Mouse (Mus musculus) cerebellum, adult (tissue): ENCODE measurements around the gene Ctsw.
"Not testable (repeated sequence)": the region's sequence is repeated elsewhere in the genome, so short reads cannot be mapped to it uniquely, and the experiment has no call there.

Experiments
- ATAC-seq: cut with Nextera tagmentation; 2 replicates; pipeline ENCODE4 v1.9.2; 2017; ENCODE audit warnings: mild to moderate bottlenecking, moderate library complexity, mixed read lengths; ENCODE audit not compliant: insufficient number of reproducible peaks, low FRiP score, low TSS enrichment

Ctsw gene

DNA sequence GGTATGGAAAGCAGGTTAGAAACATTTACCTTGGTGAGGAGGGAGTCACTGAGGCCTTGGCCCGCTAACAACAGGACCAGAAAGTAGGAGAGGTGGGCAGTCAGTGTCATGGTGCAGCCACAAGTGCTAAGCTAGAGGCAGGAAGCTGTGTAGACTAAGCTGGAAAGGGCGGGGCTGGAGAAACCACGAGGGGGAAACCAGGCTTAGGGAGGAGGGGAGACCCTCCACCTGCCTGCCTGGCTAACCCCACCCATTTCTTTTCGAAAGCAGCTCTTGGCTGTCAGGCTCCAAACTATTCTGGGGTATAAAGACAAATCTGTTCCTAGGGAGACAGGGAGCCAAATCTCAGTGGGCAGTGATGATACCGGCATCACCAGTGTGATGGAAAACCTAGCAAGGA is at the start of gene Ctsw:
TSS of gene Ctsw (minus strand) at position 134 of the 400 bp plus-strand sequence.
- no peak for ATAC-seq

- no peak for ATAC-seq
Observed at GRCm38 (mm10) chr19:5516906-5517505, 48.7 kb upstream of the Ctsw start.

GRCm38 (mm10) chr19:5515840-5516777 is 47.8 kb upstream of the Ctsw start:
- ATAC-seq: no peak

DNA sequence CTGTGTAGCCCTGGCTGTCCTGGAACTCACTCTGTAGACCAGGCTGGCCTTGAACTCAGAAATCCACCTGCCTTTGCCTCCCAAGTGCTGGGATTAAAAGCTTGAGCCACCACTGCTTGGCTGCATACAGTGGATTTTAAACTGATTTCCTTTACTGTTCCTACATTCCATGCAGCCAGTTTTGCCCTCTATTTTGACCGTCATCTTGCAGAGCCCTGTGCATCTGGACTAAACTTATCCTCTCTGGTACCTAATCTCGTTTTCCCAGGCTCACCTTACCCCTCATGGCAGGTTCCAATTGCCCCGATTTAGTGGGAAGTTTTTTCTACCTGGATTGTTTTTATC is 44.7 kb upstream of the Ctsw start:
- ATAC-seq: no peak

DNA sequence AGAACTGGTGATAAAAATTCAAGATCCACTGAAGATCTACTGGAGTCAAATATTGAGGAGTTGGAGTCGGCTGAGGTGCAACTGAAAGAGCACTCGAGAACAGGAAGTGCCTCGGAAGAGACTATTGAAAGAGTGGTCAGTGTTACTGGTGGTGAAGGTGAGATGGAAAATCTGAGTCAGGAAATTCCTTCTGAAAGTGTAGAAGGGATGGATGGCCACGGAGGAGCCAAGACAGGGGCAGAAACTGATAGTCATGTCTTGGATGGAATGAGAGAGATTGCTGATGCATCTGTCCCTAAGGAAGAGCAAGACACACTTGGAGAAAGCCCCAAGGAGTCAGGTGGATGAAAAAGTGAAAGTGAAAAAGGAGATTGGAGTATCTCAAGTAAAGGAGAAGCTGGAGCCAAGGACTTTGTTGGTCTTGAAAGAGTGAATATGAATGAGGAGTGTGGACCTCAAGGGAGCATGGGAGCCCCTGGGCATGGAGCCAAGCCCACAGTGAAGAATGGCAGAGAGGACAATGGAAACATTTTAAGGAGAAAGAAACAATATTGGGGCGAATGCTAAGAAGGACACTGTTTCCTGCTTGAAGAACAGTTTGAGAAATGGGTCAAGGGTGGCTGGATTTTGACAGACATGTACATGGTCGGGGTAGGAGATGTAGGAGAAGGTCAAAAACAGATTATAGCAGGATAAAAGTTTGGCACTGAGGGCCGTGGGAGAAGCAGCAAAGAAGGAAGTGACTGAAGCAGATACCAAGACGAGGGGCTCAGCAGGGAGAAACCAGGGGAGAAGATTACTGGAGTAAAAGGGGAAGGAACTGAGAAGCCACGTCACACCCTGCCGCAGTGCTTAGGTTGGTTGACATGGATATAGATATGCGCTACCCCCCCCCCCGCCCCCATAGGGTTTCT is 44.0 kb upstream of the Ctsw start:
- no peak for ATAC-seq

DNA sequence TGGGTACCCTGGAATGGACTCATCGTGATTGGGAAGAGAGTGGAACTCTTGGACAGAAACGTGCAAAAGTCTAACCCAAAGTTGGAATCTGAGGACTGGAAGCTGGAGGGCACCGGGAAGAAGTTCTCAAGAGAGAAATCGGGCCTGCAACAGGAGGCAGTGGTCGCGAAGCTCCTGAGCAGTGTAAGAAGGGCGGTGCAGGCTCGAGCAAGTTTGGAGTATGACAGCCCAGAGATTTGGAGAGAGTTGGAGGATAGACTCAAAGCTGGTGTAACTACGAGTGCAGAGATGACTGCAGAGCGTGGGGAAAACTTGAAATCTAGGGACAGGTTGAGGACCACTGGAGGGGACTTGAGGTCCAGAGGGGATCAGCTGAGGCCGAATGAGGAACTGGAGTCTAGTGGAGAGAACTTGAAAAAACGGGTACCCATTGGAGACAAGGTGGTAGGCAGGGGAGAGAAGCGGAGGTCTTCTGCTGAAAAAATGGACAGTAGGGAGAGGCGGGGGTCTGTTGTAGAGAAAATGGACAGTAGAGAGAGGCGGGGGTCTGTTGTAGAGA is 42.8 kb upstream of the Ctsw start:
- no peak for ATAC-seq

DNA sequence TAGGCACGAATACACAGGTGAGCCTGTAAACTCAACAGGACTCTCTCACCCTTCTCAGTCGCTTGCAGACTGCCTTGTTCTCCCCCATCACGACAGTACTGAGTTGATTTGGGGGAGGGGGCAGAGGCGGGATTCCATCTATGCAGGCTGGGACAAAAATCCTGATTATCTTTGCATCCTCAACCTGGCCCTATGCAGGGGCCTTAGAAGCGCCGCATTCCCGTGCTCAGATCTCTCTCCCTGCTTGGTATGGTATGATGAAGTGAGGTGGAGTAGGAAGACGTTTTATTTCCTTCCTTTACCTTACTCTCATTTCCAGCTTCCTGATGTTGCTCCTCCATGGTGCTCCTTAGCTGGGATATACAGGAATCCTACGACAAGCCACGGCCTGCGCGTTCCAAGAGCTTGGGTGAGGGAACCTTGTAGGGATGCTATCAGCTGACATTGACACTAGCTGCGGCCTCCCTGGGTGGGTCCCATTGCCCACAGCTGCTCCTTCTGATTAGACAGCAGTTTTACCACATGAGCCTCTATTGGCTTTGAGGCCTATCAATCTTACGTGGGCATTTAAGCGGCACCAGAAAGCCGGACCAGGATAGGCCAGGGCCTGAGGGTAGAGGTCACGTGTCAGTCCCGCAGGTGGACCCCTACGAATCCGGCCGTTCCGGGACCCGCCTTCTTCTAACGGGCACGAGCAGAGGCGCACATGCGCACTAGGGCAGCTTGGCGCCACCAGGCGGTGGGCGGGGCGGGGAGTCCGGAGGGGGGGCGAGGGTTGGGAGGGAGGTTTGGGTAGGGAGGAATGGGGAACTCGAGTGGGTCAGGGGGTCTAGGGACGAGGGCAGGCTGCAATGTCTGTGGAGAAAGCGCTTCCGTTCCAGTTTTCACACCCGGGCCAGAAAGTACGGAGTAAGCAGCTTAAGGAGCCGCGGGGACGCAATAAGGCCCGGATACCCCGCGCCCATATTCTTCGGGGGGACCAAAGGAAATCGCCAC is 42.0 kb upstream of the Ctsw start, which contains the start of gene Snx32:
TSS of gene Snx32 (minus strand) at position 508 of the 996 bp plus-strand sequence.
- peak; percentile 100 for ATAC-seq

GRCm38 (mm10) chr19:5503687-5504086 is 35.4 kb upstream of the Ctsw start, which contains the start of gene 1700020D05Rik:
1700020D05Rik (minus strand) TSS chr19:5503787.
- ATAC-seq: no peak

DNA sequence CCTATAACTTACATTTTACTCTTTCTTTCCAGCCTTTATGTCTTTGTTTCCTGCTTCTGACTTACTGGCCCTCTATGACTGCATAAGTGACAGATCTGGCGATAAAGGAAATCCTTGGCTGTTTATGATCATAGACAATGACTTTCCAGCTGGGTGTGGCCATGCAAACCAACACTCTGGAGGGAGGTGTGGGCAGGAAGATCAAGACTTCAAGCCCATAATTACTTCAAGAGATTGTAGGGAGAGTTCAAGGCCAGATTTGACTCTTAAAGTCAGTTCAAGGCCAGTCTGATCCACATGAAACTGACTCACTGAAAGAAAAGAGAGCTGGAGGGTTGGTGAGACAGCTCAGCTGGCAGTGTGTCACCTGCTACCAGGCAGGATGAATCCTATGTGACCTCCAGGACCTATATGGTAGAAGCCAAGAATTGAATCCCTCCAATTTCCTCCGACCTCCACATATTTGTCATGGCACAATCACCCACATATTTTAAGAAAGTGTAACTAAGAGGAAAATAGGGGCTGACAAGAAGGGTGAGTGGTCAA is 32.1 kb upstream of the Ctsw start:
- ATAC-seq: no peak

GRCm38 (mm10) chr19:5496052-5496370 is 27.7 kb upstream of the Ctsw start:
- ATAC-seq: no peak

DNA sequence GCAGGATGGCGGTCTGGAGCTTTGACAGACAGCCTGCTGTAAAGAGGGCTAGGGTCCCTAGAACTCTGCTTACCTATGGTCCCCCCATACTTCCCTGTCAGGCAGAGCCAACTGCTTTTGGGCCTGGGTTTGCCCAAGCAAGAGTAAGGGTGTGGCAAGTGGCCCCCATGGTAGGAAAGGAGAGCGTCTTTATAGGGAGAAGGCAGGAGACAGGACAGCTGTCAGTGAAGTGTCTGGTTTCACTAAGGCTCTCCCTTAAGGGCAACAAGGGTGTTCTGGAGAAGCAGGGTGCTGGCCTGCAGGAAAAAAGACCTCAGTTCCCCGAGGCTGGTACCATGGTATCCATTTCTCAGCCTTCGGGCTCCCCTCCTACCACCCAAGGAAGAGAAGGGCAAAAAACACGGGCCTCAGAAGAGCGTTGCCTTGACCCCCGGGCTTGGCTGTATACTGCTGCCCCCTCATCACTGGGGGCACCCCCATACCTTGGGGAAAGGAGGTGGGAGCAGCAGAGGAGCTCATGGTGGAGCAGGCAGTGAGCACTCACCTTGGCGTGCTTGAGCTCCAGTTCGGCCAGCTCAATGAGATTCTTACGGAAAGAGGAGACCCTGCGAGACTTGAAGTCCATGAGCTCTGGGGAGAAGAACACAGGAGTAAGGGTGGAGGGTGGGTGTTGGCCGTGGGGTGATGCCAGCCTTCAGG is 27.2 kb upstream of the Ctsw start:
- no peak for ATAC-seq

GRCm38 (mm10) chr19:5494314-5494713 is 26.0 kb upstream of the Ctsw start:
- ATAC-seq: no peak

DNA sequence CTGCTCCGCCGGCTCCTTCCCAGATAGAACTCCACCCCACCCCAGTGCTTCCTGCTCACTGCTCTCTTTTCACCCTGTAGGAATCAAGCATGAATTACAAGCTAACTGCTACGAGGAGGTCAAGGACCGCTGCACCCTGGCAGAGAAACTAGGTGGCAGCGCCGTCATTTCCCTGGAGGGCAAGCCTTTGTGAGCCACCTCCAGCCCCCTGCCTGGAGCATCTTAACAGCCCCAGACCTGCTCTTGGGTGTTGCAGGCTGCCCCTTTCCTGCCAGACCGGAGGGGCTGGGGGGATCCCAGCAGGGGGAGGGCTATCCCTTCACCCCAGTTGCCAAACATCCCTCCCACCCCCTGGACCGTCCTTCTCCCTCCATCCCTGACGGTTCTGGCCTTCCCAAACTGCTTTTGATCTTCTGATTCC is 25.0 kb upstream of the Ctsw start:
- not testable (repeated sequence) for ATAC-seq

DNA sequence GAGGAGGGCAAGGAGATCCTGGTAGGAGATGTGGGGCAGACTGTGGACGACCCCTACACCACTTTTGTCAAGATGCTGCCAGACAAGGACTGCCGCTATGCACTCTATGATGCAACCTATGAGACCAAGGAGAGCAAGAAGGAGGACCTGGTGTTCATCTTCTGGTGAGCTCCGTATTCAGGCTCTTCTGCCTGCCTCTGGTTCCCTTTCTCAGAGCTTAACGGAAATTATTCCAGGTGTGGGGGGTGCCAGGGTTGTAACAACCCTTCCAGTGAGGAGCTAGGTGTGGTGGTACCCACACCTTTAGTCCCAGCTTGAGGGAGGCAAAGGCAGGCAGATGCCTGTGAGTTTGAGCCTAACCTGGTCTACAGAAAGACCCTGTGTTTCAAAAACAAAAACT is 24.3 kb upstream of the Ctsw start:
- ATAC-seq: no peak

- no peak for ATAC-seq
Observed at GRCm38 (mm10) chr19:5490898-5491708, 22.8 kb upstream of the Ctsw start.

- peak; percentile 31; the same call in 1 of the 2 replicates for ATAC-seq
Observed at GRCm38 (mm10) chr19:5490313-5490897, 22.1 kb upstream of the Ctsw start, which contains the start of gene Cfl1. Cfl1 (plus strand) TSS chr19:5490455.

DNA sequence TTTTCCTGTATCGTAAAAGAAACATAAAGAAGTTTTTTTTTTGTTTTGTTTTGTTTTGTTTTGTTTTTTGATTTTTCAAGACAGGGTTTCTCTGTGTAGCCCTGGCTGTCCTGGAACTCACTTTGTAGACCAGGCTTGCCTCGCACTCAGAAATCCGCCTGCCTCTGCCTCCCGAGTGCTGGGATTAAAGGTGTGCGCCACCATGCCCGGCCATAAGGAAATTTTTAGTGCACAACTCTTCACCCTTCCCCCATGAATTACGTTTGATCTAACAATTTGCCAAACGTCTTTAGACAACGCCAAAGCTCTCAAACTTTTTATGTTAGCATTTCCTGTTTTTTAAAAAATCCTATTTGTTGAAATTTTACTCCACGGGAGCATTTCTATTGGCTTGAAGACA is 21.4 kb upstream of the Ctsw start:
- not testable (repeated sequence) for ATAC-seq
